16 mouse cellular contexts compared by ENCODE assay signal in the genomic region with DNA sequence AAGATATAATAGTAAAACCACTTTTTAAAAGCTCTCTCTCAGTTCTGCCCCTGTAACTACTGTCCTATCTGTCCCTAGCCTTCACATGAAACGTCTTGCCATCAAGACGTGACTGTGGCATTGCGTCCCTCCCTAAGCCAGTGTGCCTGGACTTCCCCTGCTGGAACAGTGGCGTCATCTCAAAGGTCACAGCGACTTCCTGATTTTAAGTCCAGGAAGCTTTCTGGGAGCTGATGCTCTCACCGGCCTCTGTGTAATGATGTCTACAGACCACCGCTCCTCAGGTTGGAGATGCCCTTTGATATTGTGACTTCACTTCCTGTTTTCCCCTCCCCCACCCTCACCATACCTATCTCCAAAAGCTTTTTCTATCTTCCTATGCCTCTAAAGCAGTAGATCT. TPM values are rescaled to one million over a fixed set of nuclear protein-coding genes. Genes with fewer than 3 reads are reported as not detected.
DNase-seq lines count a peak whose midpoint lies in the region; ATAC-seq and TF ChIP-seq lines count a peak whose summit lies in the region.
"Had no signal": no experiment of that assay in that cellular context is flagged by ENCODE, and none has a peak within 500 bp of the region (broad histone marks: within the 10 kb centered on the region; RNA-seq: fewer than 3 reads in every experiment).

No protein-coding gene starts in this region.

- no peak for TF ChIP-seq CTCF in stomach, postnatal 0 days (IDR thresholded peaks at IDR 0.05; ENCODE audit: low read depth)

- intact Hi-C loops in heart, postnatal 14 days (cut with DNase I): no loop called here

- H3K36me3 ChIP-seq in stomach, postnatal 0 days (ENCODE audit: control insufficient read depth, insufficient read depth, low read length): no peaks in the 10 kb centered on the region
- no peaks in the 10 kb centered on the region for H3K36me3 ChIP-seq in midbrain, embryonic 16.5 days (ENCODE audit: control insufficient read depth, insufficient read depth, low read length)
- no peaks in the 10 kb centered on the region for H3K36me3 ChIP-seq in forebrain, embryonic 16.5 days (ENCODE audit: control insufficient read depth, insufficient read depth)
- H3K36me3 ChIP-seq: neural tube, embryonic 13.5 days had no signal

- no peak overlapping the region for H3K4me3 ChIP-seq in stomach, postnatal 0 days (ENCODE audit: low read depth, low read length)
- no peak overlapping the region for H3K4me3 ChIP-seq in midbrain, embryonic 16.5 days (ENCODE audit: low read depth, low read length)
- H3K4me3 ChIP-seq in forebrain, embryonic 16.5 days (replicated peaks; ENCODE audit: low read length): no peak overlapping the region
- H3K4me3 ChIP-seq: neural tube, embryonic 13.5 days had no signal

- TF ChIP-seq EP300 in stomach, postnatal 0 days (optimal IDR thresholded peaks at IDR 0.05): no peak

- H3K4me1 ChIP-seq in stomach, postnatal 0 days (replicated peaks; ENCODE audit: control insufficient read depth, insufficient read depth): no peaks in the 10 kb centered on the region
- no peaks in the 10 kb centered on the region for H3K4me1 ChIP-seq in midbrain, embryonic 16.5 days (ENCODE audit: control insufficient read depth, insufficient read depth, low read length)
- no peaks in the 10 kb centered on the region for H3K4me1 ChIP-seq in forebrain, embryonic 16.5 days (replicated peaks; ENCODE audit: control insufficient read depth, insufficient read depth, low read length)

- no peak overlapping the region for H3K9ac ChIP-seq in stomach, postnatal 0 days (ENCODE audit: low read length)
- H3K9ac ChIP-seq in midbrain, embryonic 16.5 days (ENCODE audit: low read depth, low read length): no peak overlapping the region
- H3K9ac ChIP-seq in forebrain, embryonic 16.5 days (replicated peaks; ENCODE audit: low read depth, low read length): no peak overlapping the region
- H3K9ac ChIP-seq: neural tube, embryonic 13.5 days had no signal

- ATAC-seq in stomach, postnatal 0 days (ENCODE audit: low FRiP score, low TSS enrichment): 0 out of 2 replicates have a peak, but pooled peaks have one; percentile 10
- no peak for ATAC-seq in midbrain, embryonic 16.5 days
- no peak for ATAC-seq in forebrain, embryonic 16.5 days

- DNase-seq in thymus, postnatal 0 days (ENCODE audit: low spot score): peak; percentile 18
- no peak for DNase-seq in thymus, postnatal 25 days
- peak; percentile 16 to 24 for DNase-seq in heart, postnatal 14 days
- peak; percentile 40 for DNase-seq in lung, postnatal 10 days
- DNase-seq in stomach, postnatal 0 days (ENCODE audit: low spot score): no peak
- no peak for DNase-seq in right cerebral cortex, adult 18-20 months
- DNase-seq: cerebellum, adult 9-10 months; thymus, postnatal 14 days had no signal

- H3K27ac ChIP-seq in stomach, postnatal 0 days (replicated peaks): no peak overlapping the region
- H3K27ac ChIP-seq in midbrain, embryonic 16.5 days (ENCODE audit: low read length): no peak overlapping the region
- H3K27ac ChIP-seq in forebrain, embryonic 16.5 days (ENCODE audit: low read length): no peak overlapping the region
- H3K27ac ChIP-seq: macrophage; neural tube, embryonic 13.5 days had no signal

- H3K27me3 ChIP-seq in stomach, postnatal 0 days (ENCODE audit: control insufficient read depth, insufficient read depth, low read length): no peaks in the 10 kb centered on the region
- H3K27me3 ChIP-seq in midbrain, embryonic 16.5 days (ENCODE audit: control insufficient read depth, insufficient read depth, low read depth, low read length): no peaks in the 10 kb centered on the region
- no peaks in the 10 kb centered on the region for H3K27me3 ChIP-seq in forebrain, embryonic 16.5 days (replicated peaks; ENCODE audit: control insufficient read depth, insufficient read depth, low read length)
- H3K27me3 ChIP-seq: neural tube, embryonic 13.5 days had no signal

- WGBS in stomach, postnatal 0 days: 82% methylated on average over 7 of the region's 7 CpGs
- 82% methylated on average over 7 of the region's 7 CpGs for WGBS in midbrain, embryonic 16.5 days
- WGBS in forebrain, embryonic 16.5 days: 92% methylated on average over 7 of the region's 7 CpGs

- no peaks in the 10 kb centered on the region for H3K9me3 ChIP-seq in stomach, postnatal 0 days (ENCODE audit: control insufficient read depth, low read length)
- H3K9me3 ChIP-seq in midbrain, embryonic 16.5 days (replicated peaks; ENCODE audit: control insufficient read depth, low read length, poor library complexity, severe bottlenecking): no peaks in the 10 kb centered on the region
- H3K9me3 ChIP-seq in forebrain, embryonic 16.5 days (ENCODE audit: control insufficient read depth, low read length): no peaks in the 10 kb centered on the region
- H3K9me3 ChIP-seq: neural tube, embryonic 13.5 days had no signal

- H3K4me2 ChIP-seq in stomach, postnatal 0 days (replicated peaks; ENCODE audit: low read depth): no peak overlapping the region
- H3K4me2 ChIP-seq in midbrain, embryonic 16.5 days (ENCODE audit: low read length): no peak overlapping the region
- no peak overlapping the region for H3K4me2 ChIP-seq in forebrain, embryonic 16.5 days (ENCODE audit: low read length)
- H3K4me2 ChIP-seq: neural tube, embryonic 13.5 days had no signal

RNA-seq across cellular contexts. Expression of a gene that starts 41.9 kb away (rescaled TPM):
- not detected in 2 replicates for polyA plus RNA-seq in thymus, postnatal 0 days (2015; fragmentation: Nextera tagmentation; extraction: Ambion mirVana)
- 1 to 10 TPM; 6.4 to 7.6 TPM for total RNA-seq in heart, postnatal 14 days (2021)
- polyA plus RNA-seq in stomach, postnatal 0 days (2015; fragmentation: Nextera tagmentation; extraction: Ambion mirVana): 1.3 and 1.4 TPM in 2 replicates
- not detected in 2 replicates for polyA plus RNA-seq in midbrain, embryonic 16.5 days (2015; fragmentation: Nextera tagmentation; extraction: Ambion mirVana)
- polyA plus RNA-seq in forebrain, embryonic 16.5 days (2015; fragmentation: Nextera tagmentation; extraction: Ambion mirVana): not detected in 2 replicates
- total RNA-seq: adrenal gland, postnatal 4 days; left cerebral cortex, postnatal 25 days had no signal
- polyA plus RNA-seq: frontal cortex, adult 2 months; macrophage; neural tube, embryonic 13.5 days; small intestine, adult 2 months had no signal

RNA-seq across cellular contexts. Expression of a gene that starts 53.6 kb away (rescaled TPM):
- polyA plus RNA-seq in thymus, postnatal 0 days (2015; fragmentation: Nextera tagmentation; extraction: Ambion mirVana): 19.7 and 32.0 TPM in 2 replicates
- total RNA-seq in heart, postnatal 14 days (2021): 100 to 1,000 TPM; 175 to 185 TPM
- polyA plus RNA-seq in stomach, postnatal 0 days (2015; fragmentation: Nextera tagmentation; extraction: Ambion mirVana): 8.5 and 10.1 TPM in 2 replicates
- polyA plus RNA-seq in midbrain, embryonic 16.5 days (2015; fragmentation: Nextera tagmentation; extraction: Ambion mirVana): 31.4 and 38.4 TPM in 2 replicates
- 38.5 and 49.5 TPM in 2 replicates for polyA plus RNA-seq in forebrain, embryonic 16.5 days (2015; fragmentation: Nextera tagmentation; extraction: Ambion mirVana)

Comparison
In these comparisons a context has a peak if more than half of its experiments do, and no peak if none do; other contexts are left out.
1. DNase-seq: peak in thymus, postnatal 0 days (single experiment), heart, postnatal 14 days (2 of 2) and lung, postnatal 10 days (single experiment); none in thymus, postnatal 25 days (single experiment), stomach, postnatal 0 days (single experiment) and right cerebral cortex, adult 18-20 months (single experiment).